Mouse (Mus musculus) splenic B cell, adult 2 months (primary cell): ENCODE measurements at regions not wholly inside any gene's neighbourhood (a gene's known extent, or its start where the extent isn't known, plus 50 kb on each side); places are given as distances from the start of the nearest gene placed in this dataset.

ENCODE experiments used
- DNase-seq: peaks from one replicate; pipeline ENCODE4 v3.0.0-alpha.2; 2011; ENCODE audit warnings: low read depth, low spot score
- H3K27me3 ChIP-seq: 2 replicates; pipeline ENCODE4 v1.6.1; 2012; ENCODE audit warnings: mild to moderate bottlenecking, low read length, moderate library complexity, mixed read lengths; ENCODE audit not compliant: control insufficient read depth, poor library complexity, insufficient read depth, severe bottlenecking
- H3K36me3 ChIP-seq: 2 replicates; pipeline ENCODE4 v1.6.1; 2012; ENCODE audit warnings: mild to moderate bottlenecking, low read length, moderate library complexity, mixed read lengths; ENCODE audit not compliant: control insufficient read depth, poor library complexity, insufficient read depth, severe bottlenecking

DNA sequence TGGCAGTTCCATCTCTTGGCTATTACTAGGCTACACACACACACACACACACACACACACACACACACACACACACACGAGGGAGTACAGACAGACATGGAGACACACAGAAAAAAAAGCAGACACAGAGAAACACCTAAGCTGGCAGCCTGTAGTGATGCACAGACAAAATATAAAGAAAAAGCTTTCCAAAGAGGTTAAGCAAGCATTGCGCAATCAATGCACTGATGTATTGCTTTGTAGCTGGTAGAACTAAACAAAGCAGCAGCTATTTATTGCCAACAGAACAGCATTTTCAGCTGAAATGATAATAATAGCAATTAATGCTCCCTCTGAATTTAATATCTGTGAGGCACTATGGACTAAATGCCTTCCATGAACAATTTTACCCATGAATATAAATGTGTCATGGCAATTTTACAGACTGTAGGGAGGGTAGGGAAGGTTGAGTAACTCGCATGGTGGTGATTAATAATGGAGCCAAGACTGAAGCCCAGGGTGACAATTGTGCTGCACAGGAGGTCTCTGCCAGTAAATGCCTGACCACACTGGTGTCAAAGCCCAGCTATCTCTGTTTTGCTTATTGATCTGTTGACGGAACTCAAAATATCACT, 271.7 kb downstream of the Gm11361 start:
- H3K36me3 ChIP-seq, result no peaks in the 10 kb centered on the region
- no peaks in the 10 kb centered on the region for H3K27me3 ChIP-seq
- no peak for DNase-seq

DNA sequence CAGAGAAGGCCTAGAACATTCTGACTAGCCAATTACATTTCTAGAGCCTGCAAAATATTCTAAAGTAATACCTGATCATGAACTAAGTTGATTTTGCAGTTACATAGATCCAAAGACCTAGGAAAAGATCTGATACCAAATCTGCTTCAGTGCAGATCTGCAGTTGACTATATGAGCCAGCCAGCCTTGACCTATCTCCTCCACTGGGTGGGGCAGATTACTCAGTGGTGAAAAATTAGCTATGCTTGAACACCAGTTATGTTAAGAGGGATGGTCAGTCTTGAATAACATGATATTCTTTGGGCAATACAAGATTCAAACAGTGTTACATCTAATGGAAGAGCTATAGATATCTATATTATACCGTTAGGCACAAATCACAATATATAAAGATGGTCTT, 269.0 kb downstream of the Gm11361 start:
- H3K36me3 ChIP-seq, result no peaks in the 10 kb centered on the region
- H3K27me3 ChIP-seq, result no peaks in the 10 kb centered on the region
- DNase-seq, result no peak

DNA sequence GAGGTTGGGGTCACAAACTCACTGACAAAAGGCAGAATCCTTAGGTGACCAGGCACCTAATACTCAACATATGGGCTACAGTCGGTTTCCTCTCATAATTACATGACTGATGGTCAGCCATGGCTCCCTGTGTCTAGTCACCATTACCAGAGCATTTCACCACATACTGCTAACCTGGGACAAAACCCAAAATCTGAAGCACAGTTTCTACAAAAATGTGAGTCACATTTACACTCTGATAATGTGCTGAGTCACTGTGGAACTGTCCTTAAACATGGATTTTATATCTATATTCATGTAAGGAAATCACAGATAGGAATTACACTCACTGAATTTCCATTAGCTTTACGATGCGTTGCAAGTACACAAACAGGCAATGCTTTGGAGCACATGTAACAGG, 267.1 kb downstream of the Gm11361 start:
- DNase-seq, result no peak
- no peaks in the 10 kb centered on the region for H3K27me3 ChIP-seq

DNA sequence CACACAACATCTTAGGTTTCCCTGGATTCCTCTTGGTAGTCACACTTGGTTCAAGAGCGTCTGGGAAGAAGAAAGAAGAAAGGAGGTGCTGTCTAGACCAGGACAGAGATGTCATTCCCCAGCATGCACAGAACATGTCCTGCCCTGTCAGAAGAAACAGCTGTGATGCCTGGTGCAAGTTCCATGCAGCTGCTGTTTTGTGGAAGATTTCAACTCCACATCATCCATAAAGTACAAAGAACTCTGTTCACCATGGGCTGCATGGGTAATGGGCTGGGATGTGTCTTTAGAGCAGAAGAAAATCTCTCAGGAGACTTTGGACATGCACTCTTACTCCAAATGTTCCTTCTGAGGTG, 262.8 kb downstream of the Gm11361 start:
- no peak for DNase-seq
- Histone ChIP-seq H3K36me3 (no peaks in the 10 kb centered on the region), H3K27me3 (no peaks in the 10 kb centered on the region)

More for the DNA sequence above, 267.1 kb downstream of the Gm11361 start:
- H3K36me3 ChIP-seq, result no peaks in the 10 kb centered on the region

DNA sequence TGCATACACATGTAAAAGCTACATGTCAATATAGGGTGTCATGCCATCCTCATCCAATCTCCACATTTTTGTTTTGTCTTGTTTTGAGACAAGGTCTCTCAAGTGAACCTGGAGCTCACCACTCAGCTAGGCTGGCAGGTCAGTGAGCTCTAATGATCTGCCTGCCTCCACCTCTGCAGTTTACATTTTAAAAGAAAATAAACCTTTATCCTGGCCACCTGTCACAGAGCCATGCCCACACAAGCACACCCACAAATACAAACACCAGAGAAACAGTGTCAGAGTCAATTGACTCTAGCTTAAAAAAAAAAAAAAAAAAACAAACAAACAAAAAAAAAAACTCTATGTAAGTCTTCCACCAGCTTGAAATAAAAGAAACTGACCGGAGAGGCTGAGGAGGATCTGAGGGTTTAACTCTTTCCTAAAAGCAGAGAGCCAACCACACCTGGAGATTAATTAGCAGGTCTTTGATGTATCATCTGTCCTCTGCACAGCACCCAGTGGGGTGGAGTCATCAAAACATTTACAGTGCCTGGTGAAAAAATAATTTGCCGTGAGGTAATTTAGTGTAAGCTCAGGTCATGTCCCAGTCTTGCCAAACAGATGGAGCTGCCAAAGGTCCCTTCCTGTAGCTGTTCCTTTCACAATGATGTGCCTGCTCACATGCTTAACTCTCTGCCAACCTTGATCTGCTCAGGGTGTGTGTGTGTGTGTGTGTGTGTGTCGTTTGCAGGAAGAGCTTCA, 262.2 kb downstream of the Gm11361 start:
- no peaks in the 10 kb centered on the region for H3K36me3 ChIP-seq
- no peaks in the 10 kb centered on the region for H3K27me3 ChIP-seq
- no peak for DNase-seq

DNA sequence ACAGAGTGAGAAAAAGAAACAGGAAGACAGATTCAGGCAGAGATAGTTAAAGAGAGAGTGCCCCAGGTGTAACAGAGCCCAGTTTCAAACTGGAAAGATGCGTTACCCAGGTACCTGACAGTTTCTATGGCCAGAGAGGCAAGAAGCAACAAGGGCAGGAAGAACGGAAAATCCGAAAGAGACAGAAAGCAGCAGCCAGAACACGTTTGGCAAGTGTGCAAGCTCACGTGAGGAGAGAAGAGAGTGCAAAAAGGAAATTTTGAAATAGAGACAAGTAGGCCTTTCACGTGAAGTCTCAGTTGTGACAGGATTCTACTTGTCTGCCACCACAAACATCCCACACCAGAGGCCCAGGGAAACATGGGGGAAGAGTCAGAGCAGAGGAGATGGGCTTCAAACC, 259.8 kb downstream of the Gm11361 start:
- DNase-seq, result no peak
- no peaks in the 10 kb centered on the region for H3K36me3 ChIP-seq

DNA sequence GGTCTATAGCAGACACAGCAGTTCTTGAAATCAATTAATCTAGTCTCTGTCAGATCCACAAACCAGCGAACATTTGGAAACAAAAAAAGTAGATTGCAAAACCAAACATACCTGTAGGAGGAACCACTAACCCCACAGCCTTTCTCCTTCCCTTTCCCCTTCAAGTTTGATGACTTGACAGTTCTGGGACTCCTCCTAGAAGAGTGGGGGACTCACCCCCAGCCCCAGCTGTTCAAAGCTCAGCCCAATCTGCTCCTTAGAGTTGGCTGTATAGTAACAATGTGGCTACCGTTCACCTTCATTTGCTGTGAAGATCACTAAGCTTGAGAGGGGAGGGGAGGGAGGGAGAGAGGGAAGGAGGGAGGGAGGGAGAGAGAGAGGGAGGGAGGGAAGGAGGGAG, 259.3 kb downstream of the Gm11361 start:
- Histone ChIP-seq H3K36me3 (no peaks in the 10 kb centered on the region), H3K27me3 (no peaks in the 10 kb centered on the region)
- no peak for DNase-seq

More for the DNA sequence above, 259.8 kb downstream of the Gm11361 start:
- H3K27me3 ChIP-seq, result no peaks in the 10 kb centered on the region

DNA sequence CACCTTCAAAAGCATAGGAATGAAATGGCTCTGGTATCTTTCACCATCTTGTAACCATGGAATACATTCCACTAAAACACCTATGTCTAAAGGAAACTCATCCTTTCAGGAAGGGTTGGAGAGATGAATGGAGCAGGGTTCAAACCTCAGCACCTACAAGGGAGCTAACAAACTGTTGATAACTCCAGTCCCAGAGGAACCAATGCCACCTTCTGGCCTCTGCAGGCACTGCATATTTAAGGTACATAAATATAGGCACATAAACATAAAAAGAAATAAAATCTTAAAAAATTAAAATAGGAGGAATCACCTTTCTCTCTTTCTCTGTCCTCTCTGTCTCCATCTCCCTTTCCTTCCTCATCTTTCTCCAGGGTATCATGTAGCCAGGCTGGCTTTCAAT, 256.9 kb downstream of the Gm11361 start:
- Histone ChIP-seq H3K27me3 (no peaks in the 10 kb centered on the region), H3K36me3 (no peaks in the 10 kb centered on the region)
- peak; percentile 39 for DNase-seq

DNA sequence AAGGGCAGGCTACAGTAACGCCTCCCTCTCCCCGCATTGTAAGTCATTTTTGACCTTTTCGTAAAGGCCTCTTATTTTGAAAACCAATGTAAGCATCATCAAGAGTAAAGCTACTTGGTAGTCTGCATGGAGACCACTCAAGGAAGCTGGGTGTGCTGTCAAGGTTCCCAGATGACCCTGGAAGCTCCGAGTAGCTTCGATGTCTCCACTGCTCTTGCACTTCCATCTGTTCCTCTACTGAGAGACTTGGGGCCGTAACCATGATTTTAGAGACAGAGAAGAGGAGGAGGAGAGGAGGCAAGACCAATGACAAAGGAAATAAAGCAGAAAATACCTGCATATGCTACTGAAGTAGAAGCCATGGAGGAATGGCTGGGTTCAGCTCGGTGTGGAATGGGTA, 256.0 kb downstream of the Gm11361 start:
- no peaks in the 10 kb centered on the region for H3K36me3 ChIP-seq
- no peaks in the 10 kb centered on the region for H3K27me3 ChIP-seq
- DNase-seq, result no peak

DNA sequence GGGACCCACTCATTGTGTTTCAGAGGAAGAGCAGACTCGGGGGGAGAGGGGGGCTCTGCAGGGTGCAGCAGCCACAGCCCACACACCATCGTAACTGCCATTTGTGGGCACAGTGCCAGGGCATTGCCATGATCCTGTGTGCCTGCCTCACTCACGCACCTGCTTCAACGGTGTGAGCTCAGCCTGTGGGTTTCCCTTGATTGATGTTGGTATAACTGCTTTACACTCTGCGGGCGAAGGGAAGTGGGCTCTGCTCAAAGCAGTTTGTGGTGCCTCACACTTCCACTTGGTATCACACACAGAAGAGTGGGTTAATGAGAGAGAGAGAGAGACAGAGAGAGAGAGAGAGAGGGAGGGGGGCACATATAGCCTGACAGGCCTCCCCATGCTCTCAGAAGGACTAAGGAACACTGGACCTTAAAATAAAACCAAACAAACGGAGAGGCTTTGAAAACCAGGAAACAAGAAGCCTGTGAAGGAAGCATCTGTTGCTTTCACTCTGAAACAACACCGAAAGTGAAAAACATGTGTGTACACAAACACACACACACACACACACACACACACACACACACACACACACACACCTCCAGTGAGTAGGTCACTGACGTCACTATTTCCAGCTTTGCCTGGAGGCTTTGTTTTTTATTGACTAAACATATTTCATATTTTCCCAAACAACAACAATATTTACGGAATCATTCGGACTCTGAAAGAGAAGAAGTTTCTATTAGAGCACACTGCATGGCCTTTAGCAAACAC, 255.4 kb downstream of the Gm11361 start:
- no peaks in the 10 kb centered on the region for H3K27me3 ChIP-seq
- DNase-seq, result peak; percentile 77
- H3K36me3 ChIP-seq, result no peaks in the 10 kb centered on the region

DNA sequence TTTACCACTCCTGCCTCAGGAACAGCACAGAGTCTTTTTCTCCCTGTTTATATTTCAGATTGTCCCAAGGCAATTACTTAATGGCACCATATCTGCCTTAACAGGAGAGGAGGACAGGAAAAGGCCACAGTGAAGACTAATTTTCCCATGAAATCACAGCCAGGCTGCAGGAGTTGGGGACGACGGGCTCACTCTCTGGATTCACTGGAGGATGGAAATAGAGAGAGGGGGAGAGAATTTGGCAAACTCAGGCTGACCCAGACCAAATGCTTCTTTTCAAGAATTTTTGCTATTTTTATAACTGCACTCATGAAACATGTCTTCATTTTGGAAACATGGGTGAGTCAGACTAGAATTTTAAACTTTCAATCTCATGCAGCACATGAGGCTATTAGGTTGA, 250.9 kb downstream of the Gm11361 start:
- Histone ChIP-seq H3K27me3 (no peaks in the 10 kb centered on the region), H3K36me3 (no peaks in the 10 kb centered on the region)
- DNase-seq, result no peak

DNA sequence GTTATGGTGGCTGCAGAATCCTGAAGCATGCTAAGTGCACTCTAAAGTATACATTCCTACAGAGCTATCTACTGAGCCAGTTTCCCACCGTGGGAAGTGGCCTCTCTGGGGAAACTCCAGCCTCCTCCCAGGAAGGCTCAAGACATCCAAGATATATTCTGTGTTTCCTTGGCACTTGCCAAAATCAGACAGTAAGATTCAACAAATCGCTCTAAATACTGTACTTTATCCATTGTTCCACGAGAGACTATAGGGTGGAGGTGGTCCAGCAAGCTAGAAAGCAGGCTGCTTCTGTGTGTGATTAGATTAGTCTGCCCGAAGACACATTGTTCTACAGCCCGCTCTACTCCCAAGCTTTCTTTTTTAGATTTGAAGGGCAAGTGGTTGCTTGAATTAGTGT, 250.5 kb downstream of the Gm11361 start:
- no peak for DNase-seq
- H3K27me3 ChIP-seq, result no peaks in the 10 kb centered on the region
- no peaks in the 10 kb centered on the region for H3K36me3 ChIP-seq

DNA sequence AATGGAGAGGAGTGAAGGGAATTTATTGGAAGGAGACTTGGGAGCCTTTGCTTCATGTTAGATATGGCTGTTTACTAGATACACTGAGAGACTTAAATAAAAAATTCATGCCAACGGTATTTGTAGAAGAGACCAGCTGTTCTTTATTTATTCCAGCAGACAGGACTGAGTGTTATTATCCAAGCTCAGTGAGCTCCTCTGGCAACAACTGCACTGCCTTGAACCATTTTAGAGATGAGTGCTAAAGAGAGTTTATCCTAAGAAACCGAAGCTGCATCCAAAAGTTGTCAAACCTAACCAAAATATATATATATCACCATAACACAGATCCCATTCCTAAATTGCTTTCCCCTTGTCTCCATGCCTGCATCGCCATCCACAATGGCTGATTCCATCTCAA, 247.0 kb downstream of the Gm11361 start:
- Histone ChIP-seq H3K27me3 (no peaks in the 10 kb centered on the region), H3K36me3 (no peaks in the 10 kb centered on the region)
- no peak for DNase-seq

DNA sequence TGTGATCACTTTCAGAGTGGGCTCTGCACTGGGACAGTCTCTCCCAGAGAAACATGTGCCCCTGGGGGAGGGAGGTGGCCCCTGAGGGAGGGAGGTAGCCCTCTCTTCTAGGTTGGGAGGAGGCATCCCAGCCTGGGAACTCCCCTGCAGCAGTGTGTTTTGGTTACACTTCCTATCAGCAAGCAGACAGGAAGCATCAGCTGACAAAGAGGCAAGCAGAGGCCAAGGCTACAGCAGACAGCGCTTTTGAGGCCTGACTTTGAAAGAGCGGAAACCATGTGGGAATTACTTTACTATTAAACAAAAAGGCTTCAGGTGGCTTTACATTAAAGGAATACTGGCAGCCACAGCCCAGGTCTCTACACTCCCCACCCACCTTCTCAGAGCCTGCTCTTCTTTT, 244.8 kb downstream of the Gm11361 start:
- peak; percentile 79 for DNase-seq
- H3K36me3 ChIP-seq, result no peaks in the 10 kb centered on the region
- H3K27me3 ChIP-seq, result no peaks in the 10 kb centered on the region

DNA sequence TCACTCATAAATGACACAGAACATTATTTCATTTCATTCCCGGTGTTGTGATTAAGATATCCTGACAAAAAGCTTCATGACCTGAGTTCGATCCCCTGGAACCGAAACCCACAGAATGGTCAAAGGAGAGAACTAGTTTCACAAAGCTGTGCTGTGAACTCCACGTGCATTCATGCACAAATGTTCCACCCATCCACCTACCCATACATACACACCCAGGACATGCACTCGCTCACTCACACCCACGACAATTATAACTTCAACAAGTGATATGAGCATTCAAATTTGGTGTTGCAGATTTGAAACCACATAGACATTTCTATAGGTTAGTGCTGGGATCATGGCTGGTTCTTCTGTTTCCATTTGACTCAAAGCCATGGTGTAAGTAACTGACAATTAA, 243.4 kb downstream of the Gm11361 start:
- DNase-seq, result peak; percentile 54
- no peaks in the 10 kb centered on the region for H3K36me3 ChIP-seq
- H3K27me3 ChIP-seq, result no peaks in the 10 kb centered on the region
